Mouse (Mus musculus): ENCODE measurements around the gene Hnrnpa2b1.

GRCm38 (mm10) chr6:51456198-51456597, 13.5 kb downstream of the Hnrnpa2b1 start:
- TF ChIP-seq CTCF (IDR thresholded peaks at IDR 0.05; ENCODE audit: borderline replicate concordance, control insufficient read depth, extremely low read depth, insufficient read depth, low read length, poor library complexity) (no peak), POLR2A (IDR thresholded peaks at IDR 0.05; ENCODE audit: control insufficient read depth, extremely low read depth, insufficient read depth, low read length, poor library complexity) (no peak)

All from thymus, adult 2 months (tissue).